8 mouse cellular contexts compared by ENCODE assay signal in the genomic region with DNA sequence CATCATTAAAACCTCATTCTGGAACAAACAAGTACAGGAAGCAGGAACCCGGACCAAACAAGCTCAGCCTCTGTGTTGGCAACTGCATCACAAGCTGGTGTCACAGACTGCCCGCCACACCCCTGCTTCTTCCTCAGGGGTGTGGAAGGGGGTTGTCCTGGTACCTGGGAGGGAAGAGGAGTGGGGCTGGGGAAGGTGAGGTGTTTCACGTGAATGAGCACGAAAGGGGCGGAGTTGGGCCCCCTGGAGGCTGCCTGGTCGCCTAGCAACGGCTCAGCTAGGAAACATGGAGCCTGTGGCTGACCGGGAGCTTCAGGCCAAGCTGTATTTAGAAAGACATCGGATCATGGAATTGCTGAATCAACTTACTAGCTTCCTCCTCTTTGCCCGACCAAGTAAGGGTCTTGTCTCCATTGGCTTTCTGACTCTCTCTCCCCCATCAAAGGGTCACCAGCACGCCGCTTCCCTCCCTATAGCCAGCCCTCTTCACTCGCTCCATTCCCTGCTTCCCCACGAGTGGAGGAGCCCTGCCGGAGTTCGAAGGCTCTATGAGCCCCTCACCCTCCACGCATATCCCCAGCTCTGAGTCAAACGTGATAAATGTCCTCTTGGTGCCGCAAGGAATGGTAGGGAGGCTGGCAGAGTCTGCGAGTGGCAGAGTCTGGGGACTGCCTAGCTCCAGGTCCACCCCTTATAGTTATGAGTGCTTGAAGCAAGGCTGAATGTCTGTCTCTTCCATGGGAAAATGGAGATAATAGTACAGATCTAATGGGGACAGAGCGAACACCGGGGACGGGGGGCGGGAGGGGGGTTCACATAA. TPM values are rescaled to one million over a fixed set of nuclear protein-coding genes. Genes with fewer than 3 reads are reported as not detected.
A peak's percentile ranks its signal among the peaks of the same experiment; 100 is the strongest.
DNase-seq lines count a peak whose midpoint lies in the region; ATAC-seq and TF ChIP-seq lines count a peak whose summit lies in the region.
"Had no signal": no experiment of that assay in that cellular context is flagged by ENCODE, and none has a peak within 500 bp of the region (broad histone marks: within the 10 kb centered on the region; RNA-seq: fewer than 3 reads in every experiment).

A gene (plus strand): TSS at position 51 of the 820 bp plus-strand sequence.

- H3K27me3 ChIP-seq in CH12.LX (replicated peaks): no peaks in the 10 kb centered on the region
- no peaks in the 10 kb centered on the region for H3K27me3 ChIP-seq in forebrain, postnatal 0 days (ENCODE audit: insufficient read depth, low read length)
- H3K27me3 ChIP-seq in kidney, embryonic 16.5 days (ENCODE audit: insufficient read depth, low read length): no peaks in the 10 kb centered on the region
- H3K27me3 ChIP-seq in liver, embryonic 14.5 days (ENCODE audit: control insufficient read depth, insufficient read depth, low read length): no peaks in the 10 kb centered on the region
- H3K27me3 ChIP-seq in thymus, adult 2 months (ENCODE audit: control insufficient read depth, insufficient read depth, low read length): no peaks in the 10 kb centered on the region

- DNase-seq in CH12.LX (ENCODE audit: extremely low read depth): no peak
- DNase-seq in Muller cell, postnatal 12 days (ENCODE audit: inconsistent ontology term): peak; percentile 10
- peak; percentile 77 for DNase-seq in forebrain, postnatal 0 days
- no peak for DNase-seq in liver, embryonic 14.5 days (ENCODE audit: low read depth in 3 of 3, low spot score in 3 of 3)
- DNase-seq in right cerebral cortex, postnatal 10 days (ENCODE audit: low spot score in 2 of 2): peak; percentile 73 to 79
- no peak for DNase-seq in thymus, adult 2 months

- dilution Hi-C loops in CH12.LX (cut with MboI; ENCODE audit: extremely low pct_ligation_motif_present, extremely low pct_unique_long_range_greater_than_20kb, low sequenced_read_pairs): no loop called here

- no peak within 1 kb of the TSS for H3K4me3 ChIP-seq in CH12.LX (replicated peaks in 1 of 3; ENCODE audit: low read depth in 2 of 3, low read length in 2 of 3, poor library complexity in 1 of 3)
- H3K4me3 ChIP-seq in forebrain, postnatal 0 days (ENCODE audit: low read depth, low read length): peak within 1 kb of the TSS; percentile 35
- H3K4me3 ChIP-seq in kidney, embryonic 16.5 days (ENCODE audit: low read length): peak within 1 kb of the TSS; percentile 42
- no peak within 1 kb of the TSS for H3K4me3 ChIP-seq in liver, embryonic 14.5 days (ENCODE audit: insufficient read depth in 1 of 2, low read depth in 2 of 2, low read length in 2 of 2)
- H3K4me3 ChIP-seq in thymus, adult 2 months (ENCODE audit: control insufficient read depth, insufficient read depth, low read length): no peak within 1 kb of the TSS

- no peak within 1 kb of the TSS for H3K9ac ChIP-seq in CH12.LX (ENCODE audit: insufficient read depth, low read depth)
- H3K9ac ChIP-seq in forebrain, postnatal 0 days: peak within 1 kb of the TSS; percentile 55
- peak within 1 kb of the TSS; percentile 46 for H3K9ac ChIP-seq in kidney, embryonic 16.5 days (replicated peaks; ENCODE audit: low read length)
- H3K9ac ChIP-seq in liver, embryonic 14.5 days (replicated peaks): no peak within 1 kb of the TSS

- H3K4me1 ChIP-seq in CH12.LX (ENCODE audit: control insufficient read depth in 1 of 2, insufficient read depth in 2 of 2): no peaks in the 10 kb centered on the region; a peak in 1 of 4 replicates
- 0 out of 2 replicates have a peak, but pooled peaks cover 6% of the 10 kb centered on the region for H3K4me1 ChIP-seq in forebrain, postnatal 0 days (ENCODE audit: insufficient read depth)
- H3K4me1 ChIP-seq in kidney, embryonic 16.5 days (ENCODE audit: insufficient read depth, low read length): peaks cover 7% of the 10 kb centered on the region
- H3K4me1 ChIP-seq in liver, embryonic 14.5 days (replicated peaks; ENCODE audit: control insufficient read depth in 2 of 2, insufficient read depth in 2 of 2, low read length in 1 of 2): no peaks in the 10 kb centered on the region
- 0 out of 2 replicates have a peak, but pooled peaks cover 3% of the 10 kb centered on the region for H3K4me1 ChIP-seq in thymus, adult 2 months (replicated peaks; ENCODE audit: control insufficient read depth, insufficient read depth, low read length)

- no peaks in the 10 kb centered on the region for H3K79me2 ChIP-seq in CH12.LX (replicated peaks; ENCODE audit: control insufficient read depth, extremely low read depth, insufficient read depth, poor library complexity, severe bottlenecking)

- H3K27ac ChIP-seq in CH12.LX (ENCODE audit: insufficient read depth, low read depth): no peak within 1 kb of the TSS
- H3K27ac ChIP-seq in forebrain, postnatal 0 days (ENCODE audit: low read depth, low read length): peak within 1 kb of the TSS; percentile 71
- H3K27ac ChIP-seq in kidney, embryonic 16.5 days (ENCODE audit: low read length): no peak within 1 kb of the TSS
- no peak within 1 kb of the TSS for H3K27ac ChIP-seq in liver, embryonic 14.5 days
- no peak within 1 kb of the TSS for H3K27ac ChIP-seq in thymus, adult 2 months (ENCODE audit: control insufficient read depth, insufficient read depth, low read length)

- TF ChIP-seq POLR2A in CH12.LX (IDR thresholded peaks at IDR 0.05; ENCODE audit: low read depth, low read length): no peak
- TF ChIP-seq POLR2A in thymus, adult 2 months (IDR thresholded peaks at IDR 0.05; ENCODE audit: control insufficient read depth, extremely low read depth, insufficient read depth, low read length, poor library complexity): no peak

- TF ChIP-seq RAD21 in CH12.LX (IDR thresholded peaks at IDR 0.05; ENCODE audit: low read depth, low read length): no peak

- no peak within 1 kb of the TSS for H3K4me2 ChIP-seq in CH12.LX (ENCODE audit: insufficient read depth, low read depth, poor library complexity, severe bottlenecking)
- peak within 1 kb of the TSS; percentile 56 for H3K4me2 ChIP-seq in forebrain, postnatal 0 days (ENCODE audit: low read depth)
- H3K4me2 ChIP-seq in kidney, embryonic 16.5 days (replicated peaks; ENCODE audit: low read depth, low read length): peak within 1 kb of the TSS; percentile 62
- H3K4me2 ChIP-seq in liver, embryonic 14.5 days (ENCODE audit: low read depth): 0 out of 2 replicates have a peak within 1 kb of the TSS, but pooled peaks have one; percentile 15

- H3K9me3 ChIP-seq in CH12.LX (replicated peaks; ENCODE audit: low read length): no peaks in the 10 kb centered on the region
- no peaks in the 10 kb centered on the region for H3K9me3 ChIP-seq in forebrain, postnatal 0 days (ENCODE audit: low read length)
- no peaks in the 10 kb centered on the region for H3K9me3 ChIP-seq in kidney, embryonic 16.5 days (ENCODE audit: low read length)
- H3K9me3 ChIP-seq in liver, embryonic 14.5 days (ENCODE audit: control insufficient read depth, low read length): no peaks in the 10 kb centered on the region

- ATAC-seq in forebrain, postnatal 0 days: peak; percentile 91
- ATAC-seq in kidney, embryonic 16.5 days (ENCODE audit: low FRiP score, low TSS enrichment): peak; percentile 80
- ATAC-seq in liver, embryonic 14.5 days (ENCODE audit: insufficient read depth): no peak

- TF ChIP-seq EP300 in CH12.LX (IDR thresholded peaks at IDR 0.05; ENCODE audit: low read length): no peak
- no peak for TF ChIP-seq EP300 in liver, embryonic 14.5 days (IDR thresholded peaks at IDR 0.05; ENCODE audit: low read depth)

- TF ChIP-seq CTCF in CH12.LX (conservative IDR thresholded peaks at IDR 0.05 in 1 of 2, IDR thresholded peaks at IDR 0.05 in 1 of 2; ENCODE audit: low read depth in 2 of 2, low read length in 2 of 2): no peak
- TF ChIP-seq CTCF in forebrain, postnatal 0 days (IDR thresholded peaks at IDR 0.05; ENCODE audit: low read depth): no peak; the same call in 1 of the 2 replicates
- TF ChIP-seq CTCF in liver, embryonic 14.5 days (IDR thresholded peaks at IDR 0.05; ENCODE audit: low read depth): no peak
- no peak for TF ChIP-seq CTCF in thymus, adult 2 months (IDR thresholded peaks at IDR 0.05; ENCODE audit: borderline replicate concordance, control insufficient read depth, extremely low read depth, insufficient read depth, low read length, poor library complexity)

- 7% methylated on average over 24 of the region's 24 CpGs for WGBS in forebrain, postnatal 0 days
- WGBS in kidney, embryonic 16.5 days: 5% methylated on average over 24 of the region's 24 CpGs
- WGBS in liver, embryonic 14.5 days (ENCODE audit: insufficient replicate concordance): 23% methylated on average over 24 of the region's 24 CpGs
- WGBS in thymus, adult 2 months: 47% methylated on average over 24 of the region's 24 CpGs

- no peaks in the 10 kb centered on the region for H3K36me3 ChIP-seq in CH12.LX (replicated peaks in 1 of 2; ENCODE audit: control insufficient read depth in 1 of 2, insufficient read depth in 1 of 2, low read length in 1 of 2)
- no peaks in the 10 kb centered on the region for H3K36me3 ChIP-seq in forebrain, postnatal 0 days (ENCODE audit: insufficient read depth)
- H3K36me3 ChIP-seq in kidney, embryonic 16.5 days (ENCODE audit: insufficient read depth, low read length): no peaks in the 10 kb centered on the region
- no peaks in the 10 kb centered on the region for H3K36me3 ChIP-seq in liver, embryonic 14.5 days (replicated peaks; ENCODE audit: control insufficient read depth, insufficient read depth, low read depth)
- H3K36me3 ChIP-seq in thymus, adult 2 months (ENCODE audit: control insufficient read depth, insufficient read depth, low read length): no peaks in the 10 kb centered on the region

- in situ Hi-C loops in CH12.LX (cut with MboI; ENCODE audit: low pct_ligation_motif_present, low pct_unique_long_range_greater_than_20kb, low sequenced_read_pairs): no loop called here

TF ChIP-seq in CH12.LX, 34 proteins besides CTCF, POLR2A, EP300 and RAD21:
- TF ChIP-seq BHLHE40 (IDR thresholded peaks at IDR 0.05; ENCODE audit: low read depth, low read length): 0 out of 2 replicates have a peak, but pooled peaks have one; percentile 22
- TF ChIP-seq IRF4 (IDR thresholded peaks at IDR 0.05; ENCODE audit: low read depth, low read length): no peak

RNA-seq across cellular contexts. Expression of the gene that starts here (rescaled TPM):
- total RNA-seq in CH12.LX (2012; rRNA removed) (not detected in 2 replicates), CH12.LX (2014; rRNA removed) (not detected in 2 replicates)
- polyA plus RNA-seq in CH12.LX (2012; ENCODE audit: insufficient read length, low read depth): not detected in 2 replicates
- total RNA-seq in forebrain, postnatal 0 days (2014; rRNA removed): 2.8 and 3.3 TPM in 2 replicates
- 5.8 and 7.1 TPM in 2 replicates for polyA plus RNA-seq in forebrain, postnatal 0 days (2015; fragmentation: Nextera tagmentation; extraction: Ambion mirVana)
- 0.46 and 1.00 TPM in 2 replicates for polyA plus RNA-seq in kidney, embryonic 16.5 days (2015; fragmentation: Nextera tagmentation; extraction: Ambion mirVana)
- polyA plus RNA-seq in liver, embryonic 14.5 days (2012; rRNA removed): not detected in 2 replicates
- not detected in 2 replicates for polyA plus RNA-seq in liver, embryonic 14.5 days (2014; fragmentation: Nextera tagmentation; extraction: Ambion mirVana)
- not detected in 2 replicates for polyA plus RNA-seq in thymus, adult 2 months (2012; rRNA removed)
- total RNA-seq: common myeloid progenitor, adult 5-6 weeks had no signal

Comparison
In these comparisons a context has a peak if more than half of its experiments do, and no peak if none do; other contexts are left out.
1. Peak in ATAC-seq, H3K4me3 ChIP-seq, H3K9ac ChIP-seq and H3K4me2 ChIP-seq in kidney, embryonic 16.5 days; RNA of the gene not detected or under 1 TPM.
2. DNase-seq: peak in Muller cell, postnatal 12 days (single experiment), forebrain, postnatal 0 days (single experiment) and right cerebral cortex, postnatal 10 days (2 of 2); none in CH12.LX (single experiment), liver, embryonic 14.5 days (0 of 3) and thymus, adult 2 months (single experiment).